Mouse (Mus musculus) liver, embryonic 15.5 days (tissue): Measurements from ENCODE around the gene Rasgef1b. TPM values are rescaled to one million over a fixed set of nuclear protein-coding genes. Genes with fewer than 3 reads are reported as not detected.

Experiments used
- ATAC-seq: fragments of 200-750 bp; cut with Nextera tagmentation; 2 replicates; pipeline ENCODE4 v1.8.0; 2017; ENCODE audit warnings: moderate number of reproducible peaks, mild to moderate bottlenecking, moderate library complexity; ENCODE audit not compliant: insufficient read depth
- H3K27ac ChIP-seq: fragments of 300-500 bp; sonication (generic); replicated peaks from 2 replicates; pipeline ENCODE4 v1.5.1; 2015; ENCODE audit warnings: mild to moderate bottlenecking, inconsistent platforms
- H3K27me3 ChIP-seq: fragments of 300-500 bp; sonication (generic); 2 replicates; pipeline ENCODE4 v1.6.1; 2015; ENCODE audit warnings: mild to moderate bottlenecking, inconsistent platforms
- H3K36me3 ChIP-seq: fragments of 300-500 bp; sonication (generic); replicated peaks from 2 replicates; pipeline ENCODE4 v1.6.1; 2015; ENCODE audit warnings: moderate library complexity, mild to moderate bottlenecking, inconsistent platforms
- H3K4me1 ChIP-seq: fragments of 300-500 bp; sonication (generic); replicated peaks from 2 replicates; pipeline ENCODE4 v1.6.1; 2015; ENCODE audit warnings: inconsistent platforms
- H3K4me2 ChIP-seq: fragments of 300-500 bp; sonication (generic); 2 replicates; pipeline ENCODE4 v1.6.1; 2015; ENCODE audit warnings: moderate library complexity, mild to moderate bottlenecking, inconsistent platforms
- H3K4me3 ChIP-seq: fragments of 300-500 bp; sonication (generic); replicated peaks from 2 replicates; pipeline ENCODE4 v1.5.1; 2015; ENCODE audit warnings: mild to moderate bottlenecking, inconsistent platforms
- H3K9ac ChIP-seq: fragments of 300-500 bp; sonication (generic); 2 replicates; pipeline ENCODE4 v1.6.1; 2015; ENCODE audit warnings: moderate library complexity, mild to moderate bottlenecking, inconsistent platforms
- H3K9me3 ChIP-seq: fragments of 300-500 bp; sonication (generic); replicated peaks from 2 replicates; pipeline ENCODE4 v1.6.1; 2016; ENCODE audit warnings: inconsistent platforms
- WGBS: fragments of 180-500 bp; shearing (Covaris S2); methylation state at CpG from one replicate; pipeline ENCODE4 v1.1.7; 2015; ENCODE audit warnings: mixed read lengths; ENCODE audit not compliant: insufficient replicate concordance; 5-methylcytosine and 5-hydroxymethylcytosine counted together
- polyA plus RNA-seq: library from polyadenylated mRNA; unstranded; fragments of >200 nt; fragmentation: Nextera tagmentation; extraction: Ambion mirVana; gene quantifications from 2 replicates; pipeline ENCODE4 v1.2.1, GENCODE M21; 2015

Rasgef1b gene
- polyA plus RNA-seq, 1 experiment from 2014 or later = 7.3 TPM

GRCm38 (mm10) chr5:99440109-99440508 is 288.8 kb downstream of the Rasgef1b start:
- Histone ChIP-seq H3K4me1 (no peaks in the 10 kb centered on the region), H3K9ac (no peak overlapping the region), H3K4me3 (no peak overlapping the region), H3K27me3 (no peaks in the 10 kb centered on the region), H3K4me2 (no peak overlapping the region), H3K9me3 (no peaks in the 10 kb centered on the region), H3K36me3 (no peaks in the 10 kb centered on the region), H3K27ac (no peak overlapping the region)
- no peak for ATAC-seq
- WGBS = 63% methylated on average over 6 of the region's 6 CpGs

- Histone ChIP-seq H3K27me3 (no peaks in the 10 kb centered on the region), H3K27ac (no peak overlapping the region), H3K36me3 (no peaks in the 10 kb centered on the region), H3K9me3 (no peaks in the 10 kb centered on the region), H3K4me3 (no peak overlapping the region), H3K4me1 (no peaks in the 10 kb centered on the region; the same call in 1 of the 2 replicates), H3K4me2 (no peak overlapping the region), H3K9ac (no peak overlapping the region)
- no peak for ATAC-seq
- 35% methylated on average over 1 of the region's 1 CpGs for WGBS
Observed at GRCm38 (mm10) chr5:99438526-99438925, 290.3 kb downstream of the Rasgef1b start.

- H3K9ac ChIP-seq = no peak overlapping the region
- peak; percentile 68 for ATAC-seq
- H3K4me1 ChIP-seq = no peaks in the 10 kb centered on the region; the same call in 1 of the 2 replicates
- H3K4me2 ChIP-seq = no peak overlapping the region
- no peaks in the 10 kb centered on the region for H3K9me3 ChIP-seq
- no peak overlapping the region for H3K4me3 ChIP-seq
- H3K36me3 ChIP-seq = no peaks in the 10 kb centered on the region
- H3K27me3 ChIP-seq = no peaks in the 10 kb centered on the region
- no peak overlapping the region for H3K27ac ChIP-seq
- WGBS = 63% methylated on average over 4 of the region's 4 CpGs
Observed at GRCm38 (mm10) chr5:99434226-99434625, 294.6 kb downstream of the Rasgef1b start.

- H3K4me1 ChIP-seq = no peaks in the 10 kb centered on the region; the same call in 1 of the 2 replicates
- H3K27ac ChIP-seq = no peak overlapping the region
- H3K36me3 ChIP-seq = no peaks in the 10 kb centered on the region
- WGBS = 75% methylated on average over 8 of the region's 8 CpGs
- H3K4me2 ChIP-seq = no peak overlapping the region
- H3K9ac ChIP-seq = no peak overlapping the region
- H3K4me3 ChIP-seq = no peak overlapping the region
- no peaks in the 10 kb centered on the region for H3K9me3 ChIP-seq
- H3K27me3 ChIP-seq = no peaks in the 10 kb centered on the region
- no peak for ATAC-seq
Observed at GRCm38 (mm10) chr5:99432471-99432870, 296.4 kb downstream of the Rasgef1b start.

GRCm38 (mm10) chr5:99429273-99429672 is 299.6 kb downstream of the Rasgef1b start:
- Histone ChIP-seq H3K27ac (no peak overlapping the region), H3K4me1 (no peaks in the 10 kb centered on the region; the same call in 1 of the 2 replicates), H3K9ac (no peak overlapping the region), H3K4me3 (no peak overlapping the region), H3K9me3 (no peaks in the 10 kb centered on the region), H3K27me3 (no peaks in the 10 kb centered on the region), H3K36me3 (no peaks in the 10 kb centered on the region), H3K4me2 (no peak overlapping the region)
- ATAC-seq = no peak
- 71% methylated on average over 8 of the region's 8 CpGs for WGBS

GRCm38 (mm10) chr5:99428648-99429047 is 300.2 kb downstream of the Rasgef1b start:
- Histone ChIP-seq H3K4me3 (no peak overlapping the region), H3K4me1 (no peaks in the 10 kb centered on the region), H3K27ac (no peak overlapping the region), H3K36me3 (no peaks in the 10 kb centered on the region), H3K4me2 (no peak overlapping the region), H3K9me3 (no peaks in the 10 kb centered on the region), H3K27me3 (no peaks in the 10 kb centered on the region), H3K9ac (no peak overlapping the region)
- no peak for ATAC-seq
- WGBS = 37% methylated on average over 5 of the region's 5 CpGs

GRCm38 (mm10) chr5:99423271-99423670 is 305.6 kb downstream of the Rasgef1b start:
- no peak for ATAC-seq
- no peaks in the 10 kb centered on the region for H3K9me3 ChIP-seq
- no peaks in the 10 kb centered on the region for H3K27me3 ChIP-seq
- H3K4me1 ChIP-seq = peaks cover 9% of the 10 kb centered on the region; the same call in 1 of the 2 replicates
- 63% methylated on average over 5 of the region's 5 CpGs for WGBS
- H3K27ac ChIP-seq = no peak overlapping the region
- H3K36me3 ChIP-seq = no peaks in the 10 kb centered on the region
- no peak overlapping the region for H3K9ac ChIP-seq
- no peak overlapping the region for H3K4me2 ChIP-seq
- H3K4me3 ChIP-seq = no peak overlapping the region

- 79% methylated on average over 4 of the region's 4 CpGs for WGBS
- ATAC-seq = no peak
- H3K27me3 ChIP-seq = no peaks in the 10 kb centered on the region
- H3K36me3 ChIP-seq = no peaks in the 10 kb centered on the region
- H3K27ac ChIP-seq = no peak overlapping the region
- H3K4me1 ChIP-seq = peaks cover 9% of the 10 kb centered on the region; the same call in 1 of the 2 replicates
- no peak overlapping the region for H3K9ac ChIP-seq
- H3K9me3 ChIP-seq = no peaks in the 10 kb centered on the region
- H3K4me3 ChIP-seq = no peak overlapping the region
- no peak overlapping the region for H3K4me2 ChIP-seq
Observed at GRCm38 (mm10) chr5:99422856-99423255, 306.0 kb downstream of the Rasgef1b start.

GRCm38 (mm10) chr5:99422092-99422491 is 306.8 kb downstream of the Rasgef1b start:
- WGBS = 58% methylated on average over 6 of the region's 6 CpGs
- H3K27me3 ChIP-seq = no peaks in the 10 kb centered on the region
- no peak overlapping the region for H3K27ac ChIP-seq
- no peak overlapping the region for H3K4me2 ChIP-seq
- H3K36me3 ChIP-seq = no peaks in the 10 kb centered on the region
- peaks cover 9% of the 10 kb centered on the region; the same call in 1 of the 2 replicates for H3K4me1 ChIP-seq
- no peak overlapping the region for H3K4me3 ChIP-seq
- H3K9ac ChIP-seq = no peak overlapping the region
- no peaks in the 10 kb centered on the region for H3K9me3 ChIP-seq
- peak; percentile 80 for ATAC-seq

- Histone ChIP-seq H3K4me3 (no peak overlapping the region), H3K9ac (no peak overlapping the region), H3K4me1 (peaks cover 9% of the 10 kb centered on the region; the same call in 1 of the 2 replicates), H3K27me3 (no peaks in the 10 kb centered on the region), H3K9me3 (no peaks in the 10 kb centered on the region), H3K4me2 (no peak overlapping the region), H3K36me3 (no peaks in the 10 kb centered on the region), H3K27ac (no peak overlapping the region)
- WGBS = 51% methylated on average over 2 of the region's 2 CpGs
- no peak for ATAC-seq
Observed at GRCm38 (mm10) chr5:99419872-99420271, 309.0 kb downstream of the Rasgef1b start.

GRCm38 (mm10) chr5:99416902-99417301 is 312.0 kb downstream of the Rasgef1b start:
- Histone ChIP-seq H3K4me1 (peaks cover 9% of the 10 kb centered on the region; the same call in 1 of the 2 replicates), H3K27me3 (no peaks in the 10 kb centered on the region), H3K4me2 (no peak overlapping the region), H3K27ac (no peak overlapping the region), H3K36me3 (no peaks in the 10 kb centered on the region), H3K9ac (no peak overlapping the region), H3K9me3 (no peaks in the 10 kb centered on the region), H3K4me3 (no peak overlapping the region)
- ATAC-seq = no peak
- WGBS = 71% methylated on average over 21 of the region's 21 CpGs

- H3K9ac ChIP-seq = no peak overlapping the region
- H3K9me3 ChIP-seq = no peaks in the 10 kb centered on the region
- H3K4me3 ChIP-seq = no peak overlapping the region
- no peak for ATAC-seq
- H3K27me3 ChIP-seq = no peaks in the 10 kb centered on the region
- 78% methylated on average over 12 of the region's 12 CpGs for WGBS
- H3K4me2 ChIP-seq = no peak overlapping the region
- H3K27ac ChIP-seq = no peak overlapping the region
- H3K4me1 ChIP-seq = peaks cover 3% of the 10 kb centered on the region; the same call in 1 of the 2 replicates
- no peaks in the 10 kb centered on the region for H3K36me3 ChIP-seq
Observed at GRCm38 (mm10) chr5:99415676-99416075, 313.2 kb downstream of the Rasgef1b start.
